Mouse (Mus musculus) spleen, adult 18-20 months (tissue): ENCODE results near the gene Olfr49.

Experiments used
- DNase-seq, 2 experiments: peaks; one replicate each; pipeline ENCODE4 v3.0.0; 2022; ENCODE audit warnings: mixed read lengths in 2 of 2

Olfr49 gene

DNA sequence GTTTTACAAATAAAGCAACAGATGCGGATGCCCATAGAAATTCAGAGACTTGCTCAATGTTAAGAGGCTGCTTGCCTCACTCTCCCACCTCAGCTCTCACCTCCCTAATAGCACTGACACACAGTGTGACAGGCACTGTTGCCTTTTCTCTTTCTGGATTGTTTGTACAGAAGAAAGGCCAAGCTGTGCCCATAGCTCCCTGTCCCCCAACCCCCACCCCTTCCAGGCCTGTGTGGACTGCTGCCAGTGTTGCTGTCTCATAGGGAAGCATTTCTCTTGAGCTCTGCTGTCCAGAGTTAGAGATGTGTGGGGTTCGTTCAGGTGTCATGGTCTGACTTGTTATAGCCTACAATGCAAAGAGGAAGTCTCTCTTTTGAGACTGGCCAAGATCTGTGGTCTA lies 24.5 kb downstream of the Olfr49 start:
- no peak for DNase-seq

DNA sequence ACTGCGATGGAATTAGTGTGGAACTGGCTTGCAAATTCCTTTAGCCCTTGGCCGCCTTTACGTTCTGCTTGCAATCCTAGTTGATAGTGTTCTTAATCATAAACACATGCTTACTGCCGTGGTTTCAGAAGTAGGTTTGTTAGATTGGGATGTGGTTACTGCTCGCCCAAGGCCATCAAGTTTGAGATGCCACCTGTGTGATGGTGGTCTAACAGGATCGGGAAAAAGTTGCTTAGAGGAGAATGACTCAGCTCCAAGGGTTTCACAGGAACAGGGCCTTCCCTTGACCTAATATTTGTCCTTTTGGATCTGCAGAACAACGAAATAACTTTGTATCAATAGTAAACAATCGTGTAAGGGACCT lies 25.0 kb downstream of the Olfr49 start:
- DNase-seq = no peak

DNA sequence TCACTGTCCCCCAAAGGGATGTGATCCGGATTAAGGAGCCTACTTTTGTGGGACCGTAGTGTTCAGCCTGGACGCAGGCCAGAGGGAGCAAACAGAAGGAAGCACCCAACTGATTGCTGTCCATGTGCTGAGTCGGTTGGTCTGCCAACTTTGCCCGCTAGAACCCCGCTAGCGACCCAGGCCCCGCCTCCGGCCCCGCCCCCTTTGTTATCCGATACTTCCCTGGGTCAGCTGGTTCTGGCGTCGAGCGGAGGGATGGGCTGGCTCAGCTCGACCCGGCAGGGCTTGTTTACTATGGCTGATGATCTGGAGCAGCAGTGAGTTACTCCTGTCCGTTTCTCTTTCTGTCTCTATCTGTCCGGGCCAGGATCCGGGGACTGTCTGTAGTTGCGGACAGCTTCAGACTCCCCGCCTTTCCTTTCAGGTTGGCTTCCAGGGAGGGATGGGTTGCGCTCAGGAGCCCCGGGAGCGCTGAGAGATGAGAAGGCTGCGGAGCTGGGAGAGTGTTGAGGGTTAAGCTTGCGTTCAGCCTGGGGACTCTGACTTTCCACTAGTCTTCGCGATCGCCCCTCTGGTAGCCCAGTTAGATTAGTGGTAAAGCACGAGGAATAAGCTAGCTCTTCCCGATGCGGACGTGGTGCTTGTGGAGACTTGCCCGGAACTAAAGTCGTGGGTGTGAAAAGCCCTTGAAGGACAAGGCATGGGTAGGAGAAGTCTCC lies 25.6 kb downstream of the Olfr49 start:
- DNase-seq = peak; percentile 75 to 90

DNA sequence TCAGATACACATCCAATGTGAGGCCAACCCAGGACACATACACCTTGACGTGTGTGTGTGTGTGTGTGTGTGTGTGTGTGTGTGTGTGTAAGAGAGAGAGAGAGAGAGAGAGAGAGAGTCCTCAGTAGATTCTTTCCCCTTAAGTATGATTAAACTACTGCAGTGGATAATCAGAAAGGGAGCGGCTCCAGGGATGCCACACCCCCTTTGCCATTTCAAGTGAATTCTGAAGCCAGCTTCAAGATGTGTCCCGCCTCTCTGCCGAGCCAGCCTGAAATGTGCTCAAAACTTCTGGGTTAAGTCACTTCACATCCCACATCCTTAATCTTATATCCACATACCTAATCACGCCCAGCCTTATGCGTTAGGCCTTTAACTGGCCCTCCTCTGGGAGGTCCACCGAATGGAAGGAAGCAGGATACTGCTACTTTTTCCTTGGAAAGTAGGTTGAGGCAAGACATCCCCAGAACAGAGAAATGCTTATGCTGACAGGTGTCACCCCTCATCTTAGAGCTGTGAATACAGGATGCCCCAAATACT lies 26.5 kb downstream of the Olfr49 start:
- DNase-seq = no peak

DNA sequence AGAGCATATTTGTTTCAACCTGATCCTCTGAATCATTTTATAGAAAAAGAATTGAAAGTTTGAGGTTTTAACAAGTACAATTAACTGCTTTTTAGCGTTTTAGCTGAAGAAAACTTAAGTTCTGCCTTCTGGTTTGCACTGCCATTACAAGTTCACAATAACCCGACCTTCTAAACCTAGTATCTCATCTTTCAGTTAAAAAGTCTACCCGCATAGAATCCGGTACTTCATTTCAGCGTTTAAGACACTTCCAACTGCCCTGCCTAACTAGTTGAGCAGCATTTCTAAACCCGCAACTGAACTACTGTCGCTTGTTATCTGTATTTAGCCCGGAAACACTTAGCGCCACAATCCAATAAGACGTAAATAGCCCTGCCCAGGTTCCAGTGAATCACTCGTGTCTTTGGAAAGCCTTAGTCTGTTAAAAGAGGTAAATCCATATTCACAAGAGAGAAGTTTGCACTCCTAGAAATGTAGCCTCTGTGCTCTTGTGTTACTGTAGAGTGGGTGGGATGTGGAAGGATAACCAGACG lies 30.0 kb downstream of the Olfr49 start:
- DNase-seq = no peak

DNA sequence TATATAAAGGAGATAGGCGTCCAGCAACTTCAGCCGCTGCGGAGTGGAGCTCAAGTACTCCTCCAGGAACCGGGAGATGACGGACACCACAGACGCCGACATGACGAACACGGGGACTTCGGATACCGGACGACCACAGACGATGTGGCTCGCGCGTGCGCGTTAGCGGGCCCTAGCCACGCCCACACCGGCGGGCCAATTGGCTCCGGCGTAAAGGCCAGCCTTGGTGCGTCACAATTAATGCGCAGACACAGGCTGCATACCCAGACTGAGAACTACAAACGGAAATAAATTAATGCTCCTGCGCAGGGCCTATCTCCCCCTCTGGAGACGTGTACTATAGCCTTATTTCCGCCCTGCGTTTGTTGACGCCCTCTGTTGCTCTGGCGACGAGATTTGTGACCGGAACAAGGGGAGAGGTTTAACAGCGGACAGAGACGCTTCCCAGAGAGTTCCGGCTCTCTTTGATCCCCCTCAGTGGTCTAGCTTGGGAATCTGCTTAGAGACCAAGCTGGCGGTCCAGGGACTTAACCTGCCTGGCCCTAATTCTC lies 30.9 kb downstream of the Olfr49 start, which contains the start of the genes Dad1 and Abhd4:
TSS of gene Dad1 (minus strand) at position 364 of the 551 bp plus-strand sequence.
TSS of gene Abhd4 (plus strand) at position 448 of the 551 bp plus-strand sequence.
- peak; percentile 97 to 98 for DNase-seq

DNA sequence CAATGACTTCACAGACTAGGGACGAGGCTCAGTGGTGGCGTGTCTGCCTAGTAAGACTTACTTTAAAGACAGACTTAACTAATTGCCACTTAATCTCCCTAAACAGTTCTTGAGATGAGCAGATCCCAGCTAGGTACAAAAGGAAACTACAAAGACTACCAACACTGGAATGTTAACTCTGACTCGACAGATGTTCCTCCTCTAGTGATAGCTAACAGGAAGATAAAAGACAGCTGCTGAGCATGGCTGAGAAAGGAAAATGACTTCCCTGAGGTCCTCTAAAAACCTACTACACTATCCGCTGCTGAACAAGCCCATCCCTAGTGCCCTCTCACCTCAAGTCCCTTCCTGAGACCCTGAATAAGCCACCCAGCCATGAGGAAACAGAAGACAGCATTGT lies 34.6 kb downstream of the Olfr49 start:
- no peak for DNase-seq

DNA sequence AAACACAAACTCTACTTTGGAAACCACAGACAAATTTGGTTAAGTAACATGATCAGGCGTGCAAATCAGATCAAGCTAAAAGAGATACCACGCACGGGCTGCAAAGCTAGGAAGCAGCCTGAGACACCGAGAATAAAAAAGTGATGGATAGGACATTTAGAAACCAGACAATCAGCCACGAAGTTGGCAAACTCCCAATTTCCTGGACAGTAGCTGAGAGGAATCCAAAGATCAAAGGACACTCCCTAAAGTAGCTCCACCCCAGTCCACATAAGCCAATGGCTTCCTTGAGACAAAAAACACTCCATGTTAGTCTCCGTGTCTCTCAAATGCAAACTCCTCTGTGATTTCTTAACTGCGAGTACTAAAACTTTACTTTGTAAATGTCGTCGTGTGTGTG lies 35.4 kb downstream of the Olfr49 start:
- DNase-seq = no peak

DNA sequence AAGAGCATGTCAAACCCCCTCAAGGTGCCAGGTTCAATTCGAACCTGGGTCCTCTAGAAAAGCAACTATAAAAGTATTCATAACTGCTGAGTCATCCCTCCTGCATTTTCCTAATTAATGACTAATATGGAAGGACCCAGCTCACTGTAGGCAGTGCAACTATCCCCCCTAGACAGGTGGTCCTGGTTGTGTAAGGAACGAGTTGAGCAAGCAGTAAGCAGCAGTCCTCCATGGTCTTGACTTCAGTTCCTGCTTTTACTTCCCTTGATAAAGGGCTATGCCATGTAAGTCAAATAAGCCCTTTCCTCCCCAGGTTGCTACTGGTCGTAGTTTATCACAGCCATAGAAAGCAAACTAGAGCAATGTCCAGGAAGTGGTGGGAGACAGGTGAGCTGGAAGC lies 38.5 kb downstream of the Olfr49 start:
- no peak for DNase-seq

DNA sequence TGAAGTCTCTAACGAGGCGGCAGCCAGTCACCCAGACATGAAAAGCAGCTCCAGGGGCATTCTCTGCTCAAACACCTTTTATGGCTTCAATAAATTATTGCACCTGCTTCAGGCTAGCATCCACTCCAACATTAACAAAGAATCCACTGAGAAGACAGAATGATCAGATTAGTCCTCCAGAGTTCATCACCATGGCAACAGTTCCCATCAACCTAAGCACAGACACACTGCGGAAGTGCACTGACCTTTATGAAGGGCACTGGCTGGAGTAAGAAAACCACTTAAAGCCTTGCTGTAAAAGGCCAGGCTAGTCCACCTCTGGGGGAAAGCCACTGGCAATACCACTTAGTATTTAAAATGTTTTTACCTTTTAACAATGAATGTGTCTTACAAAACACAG lies 40.6 kb downstream of the Olfr49 start:
- no peak for DNase-seq

DNA sequence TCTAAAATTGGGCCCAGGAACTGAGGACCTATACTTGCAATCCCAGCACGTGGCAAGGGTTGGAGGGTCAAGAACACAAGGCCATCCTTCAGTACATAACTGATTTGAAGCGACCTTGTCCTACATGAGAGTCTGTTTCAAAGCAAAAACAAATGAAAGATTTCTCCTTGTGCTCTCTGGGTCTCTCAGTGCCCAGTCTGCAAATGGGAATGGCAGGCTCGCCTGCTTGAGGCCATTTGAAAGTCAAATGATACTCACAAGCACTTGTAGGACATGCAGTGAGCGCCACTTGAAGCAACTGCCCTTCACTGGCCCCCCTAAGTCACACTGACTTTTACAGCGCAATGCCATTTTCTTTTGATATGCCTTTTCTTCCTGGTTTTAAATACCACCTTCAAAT lies 44.2 kb downstream of the Olfr49 start:
- no peak for DNase-seq

DNA sequence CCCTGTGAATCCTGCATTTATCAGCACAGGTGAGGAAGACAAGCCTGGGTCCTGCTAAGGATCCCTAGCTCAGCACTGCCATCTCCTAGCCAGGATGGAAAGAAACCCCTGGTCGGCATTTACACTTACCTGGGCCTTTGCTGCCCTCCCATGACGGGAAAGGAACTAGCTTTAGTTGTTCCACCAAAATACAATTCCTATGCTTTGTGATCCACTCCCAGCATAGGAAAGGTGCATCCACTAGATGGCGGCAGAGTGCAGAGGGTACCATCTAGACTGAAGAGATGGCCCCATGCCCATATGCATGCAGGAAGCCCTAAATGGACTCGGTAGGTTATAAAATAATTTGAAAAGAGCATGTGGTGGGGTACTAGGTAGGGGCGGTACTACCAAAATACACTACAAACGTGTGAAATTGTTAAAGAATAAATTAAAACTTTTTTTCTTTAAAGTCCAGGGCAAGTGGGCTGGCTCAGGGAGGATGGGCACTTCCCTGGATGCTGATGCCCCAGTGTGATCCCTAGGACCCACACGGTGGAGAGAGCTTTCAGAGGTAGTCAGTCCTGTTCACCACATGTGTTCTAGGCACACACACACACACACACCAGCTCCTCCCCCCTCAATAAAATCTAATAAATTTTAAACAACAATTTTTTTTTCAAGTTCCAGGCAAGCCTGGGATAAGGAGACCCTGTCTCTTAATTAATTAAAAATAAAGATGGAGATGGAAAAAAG lies 45.6 kb downstream of the Olfr49 start:
- DNase-seq = peak; percentile 74 to 90

DNA sequence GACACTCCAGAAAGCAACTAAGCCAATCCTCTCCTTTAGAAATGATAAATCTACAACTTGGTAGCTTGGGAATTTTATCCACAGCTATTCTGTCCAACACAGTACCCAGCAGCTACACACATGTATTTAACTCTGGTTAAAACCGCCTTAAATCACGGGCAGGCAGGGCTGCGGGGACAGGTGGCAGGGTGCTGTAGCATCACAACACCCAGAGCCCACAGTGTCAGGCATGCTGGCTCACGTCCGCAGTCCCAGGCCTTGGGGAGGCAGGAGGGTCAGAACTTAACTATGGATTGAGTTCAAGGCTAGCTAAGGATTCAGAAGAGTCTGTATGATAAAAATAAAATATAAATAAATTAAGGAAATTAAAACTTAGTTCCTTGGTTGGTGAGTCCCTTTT lies 47.9 kb downstream of the Olfr49 start:
- no peak for DNase-seq

DNA sequence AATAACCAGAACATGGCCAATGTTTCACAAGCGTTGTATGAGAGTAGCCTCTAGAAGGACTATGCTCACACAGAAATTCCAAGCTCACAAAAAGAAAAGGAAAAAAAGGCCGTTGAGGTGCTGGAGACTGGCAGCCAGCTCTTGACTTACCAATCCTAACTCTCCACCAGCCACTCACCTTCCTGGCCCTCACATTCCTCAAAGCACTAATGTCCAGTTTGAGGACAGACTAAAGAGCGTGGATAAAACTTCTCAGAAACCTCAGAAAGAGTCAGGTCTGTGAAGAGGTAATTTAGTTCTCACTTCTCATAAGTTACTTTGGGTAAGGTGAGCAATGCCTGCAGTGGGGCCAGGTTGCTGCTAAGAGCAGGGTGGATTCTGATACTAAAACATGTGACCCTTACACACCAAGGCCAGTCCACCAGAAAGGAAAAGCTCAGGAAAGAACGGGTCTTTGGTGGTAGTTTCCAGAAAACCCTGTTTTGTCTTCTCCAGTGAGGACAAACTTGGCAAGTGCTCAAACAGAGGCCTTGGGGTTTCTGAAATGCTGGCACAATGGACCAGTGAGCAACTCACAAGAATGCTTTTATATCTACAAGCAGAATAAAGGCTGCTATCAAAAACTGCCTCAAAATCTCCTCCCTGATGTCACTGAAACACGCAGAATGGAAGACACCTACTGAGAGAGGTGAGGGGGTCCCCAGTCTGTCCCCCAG lies 48.8 kb downstream of the Olfr49 start:
- no peak for DNase-seq

DNA sequence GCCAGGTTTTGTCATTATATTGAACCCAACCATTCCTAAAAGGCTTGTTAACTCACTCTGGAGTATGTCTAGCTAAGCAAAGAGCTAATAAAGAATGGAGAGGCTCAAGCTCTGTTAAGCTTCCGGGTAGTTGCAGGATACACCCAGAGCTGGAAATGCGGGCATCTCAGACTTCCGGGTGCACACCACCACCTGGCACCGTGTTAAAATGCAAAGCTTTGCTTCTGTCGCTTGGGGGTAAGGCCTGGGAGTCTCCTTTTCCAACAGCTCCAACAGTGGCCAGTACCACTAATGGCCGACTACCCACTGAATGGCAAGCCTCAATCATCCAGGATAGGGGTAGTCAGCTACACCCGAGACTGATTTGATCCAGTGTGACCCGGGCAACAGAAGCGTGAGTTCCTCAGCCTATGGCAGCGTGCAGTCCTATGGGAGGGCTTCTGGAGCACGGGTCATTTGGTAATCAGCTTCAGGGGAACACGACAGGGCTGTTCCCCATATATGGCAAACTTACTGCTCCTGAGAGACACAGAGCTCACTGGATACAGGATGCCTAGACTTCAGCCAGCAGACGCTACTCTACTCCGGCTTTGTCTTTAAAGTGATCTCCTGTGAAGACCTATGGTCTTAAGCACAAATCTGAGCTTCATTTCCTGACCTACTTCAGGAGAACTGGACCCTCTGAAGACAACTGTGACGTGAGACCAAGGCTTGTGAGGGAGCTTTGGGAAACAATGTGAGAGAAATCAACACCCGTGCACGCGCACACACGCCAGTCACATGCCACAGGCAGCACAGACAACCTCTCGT lies 50.3 kb downstream of the Olfr49 start:
- DNase-seq = no peak

DNA sequence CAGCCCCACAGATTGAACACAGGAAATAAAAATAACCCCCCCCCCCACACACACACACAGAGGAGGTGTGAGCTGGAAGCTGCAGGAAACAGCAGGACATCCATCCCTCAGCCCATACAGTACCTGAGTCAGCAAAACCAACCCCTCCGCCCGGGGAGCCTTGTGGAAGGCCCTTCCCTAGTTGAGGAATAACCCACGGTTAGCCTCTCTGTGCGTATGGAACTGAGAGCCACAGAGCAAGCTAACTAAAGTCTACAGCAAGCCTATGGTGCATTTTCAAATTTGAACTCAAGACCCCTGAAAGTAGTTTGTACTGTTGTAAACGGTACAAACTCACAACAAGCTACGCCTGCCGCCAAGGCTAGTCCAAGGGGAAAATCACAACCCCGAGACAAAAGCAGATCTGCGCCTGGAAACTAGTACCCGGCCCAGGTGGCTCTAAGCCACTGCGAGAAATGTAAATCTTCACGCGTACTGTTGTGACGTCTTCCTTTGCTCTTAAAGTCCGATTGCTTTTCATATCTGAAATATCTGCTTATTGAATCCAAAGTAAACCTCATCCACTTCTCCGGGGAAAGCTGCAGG lies 51.1 kb downstream of the Olfr49 start:
- DNase-seq = peak in 1 of 2 experiments; percentile 55

DNA sequence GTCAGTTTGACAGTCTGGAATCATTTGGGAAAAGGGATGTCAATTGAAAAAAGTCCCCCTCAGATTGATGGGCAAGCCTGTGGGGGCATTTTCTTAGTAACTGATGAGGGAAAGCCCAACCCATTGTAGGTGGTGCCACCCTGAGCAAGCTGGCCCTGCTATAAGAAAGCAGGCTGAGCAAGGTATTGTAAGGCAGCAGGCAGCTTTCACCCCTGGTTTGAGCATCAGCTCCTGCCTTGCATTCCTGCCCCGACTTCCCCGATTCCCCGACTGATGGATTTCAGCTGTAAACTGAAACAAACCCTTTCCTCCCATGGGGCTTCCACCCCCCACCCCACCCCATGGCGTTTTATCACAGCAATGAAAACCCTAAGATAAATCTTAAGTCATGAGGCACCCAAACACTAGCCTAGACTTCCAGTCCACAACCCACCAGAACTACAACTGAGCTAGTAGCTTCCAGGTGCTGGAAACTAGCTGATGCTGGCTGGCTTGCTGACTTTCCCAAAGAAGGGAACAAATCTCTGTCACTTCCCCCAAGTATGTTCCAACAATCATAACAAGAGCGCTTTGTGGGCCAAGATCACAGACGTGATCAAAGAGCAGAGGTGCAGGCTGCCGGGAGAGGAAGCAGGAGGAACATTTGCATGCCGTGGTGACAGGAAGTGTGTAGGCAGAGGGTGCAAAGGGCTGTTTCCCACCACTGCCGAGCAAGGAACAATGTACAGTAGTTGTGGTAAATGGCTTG lies 51.8 kb downstream of the Olfr49 start:
- DNase-seq = peak; percentile 66 to 83

DNA sequence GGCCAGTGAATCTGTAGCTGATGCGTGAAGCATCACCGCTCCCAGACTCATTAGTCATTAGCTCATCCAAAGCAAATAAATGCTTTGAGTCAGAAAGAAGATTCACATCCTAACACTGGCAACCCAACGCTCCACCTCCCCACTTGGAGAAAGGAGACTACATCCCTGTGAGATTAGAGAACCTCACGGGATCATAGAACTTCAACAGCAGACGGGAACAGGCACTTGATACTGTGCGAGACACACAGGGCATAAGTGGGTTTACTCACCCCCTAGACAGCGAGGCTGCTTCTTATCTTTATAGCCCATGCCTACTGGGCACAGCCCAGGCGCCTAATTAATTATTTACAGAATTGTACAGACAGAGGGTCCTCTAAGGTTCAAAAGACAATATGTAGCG lies 52.6 kb downstream of the Olfr49 start:
- no peak for DNase-seq

DNA sequence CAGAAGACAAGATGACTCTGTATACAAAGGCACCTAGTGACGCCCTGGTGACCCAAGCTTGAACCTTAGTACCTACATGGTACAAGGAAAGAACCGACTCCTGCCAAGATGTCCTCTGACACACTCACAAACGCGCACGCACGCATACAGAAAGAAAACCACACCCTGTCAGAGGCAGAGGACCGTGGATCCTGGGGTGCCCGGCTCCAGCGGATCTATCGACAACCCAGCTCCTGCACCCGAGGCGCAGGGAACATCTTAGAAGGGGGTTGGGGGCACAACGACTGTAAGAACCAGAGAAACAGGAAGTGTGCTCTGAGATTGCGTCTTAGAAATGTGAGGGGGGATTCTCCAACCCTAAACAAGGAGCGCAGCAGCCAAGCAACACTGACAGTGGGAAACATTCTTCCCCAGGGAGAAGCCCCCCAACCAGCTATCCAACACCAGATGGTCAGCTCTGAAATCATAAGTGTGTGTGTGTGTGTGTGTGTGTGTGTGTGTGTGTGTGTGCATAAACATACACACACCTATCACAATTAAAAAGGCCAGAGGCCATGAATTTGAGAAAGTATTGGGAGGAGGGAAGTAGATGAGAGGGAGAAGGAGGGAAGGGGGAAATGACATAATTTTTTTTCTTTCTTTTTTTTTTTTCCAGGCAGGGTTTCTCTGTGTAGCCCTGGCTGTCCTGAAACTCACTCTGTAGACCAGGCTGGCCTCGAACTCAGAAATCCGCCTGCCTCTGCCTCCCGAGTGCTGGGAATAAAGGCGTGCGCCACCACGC lies 53.4 kb downstream of the Olfr49 start:
- DNase-seq = peak in 1 of 2 experiments; percentile 63

DNA sequence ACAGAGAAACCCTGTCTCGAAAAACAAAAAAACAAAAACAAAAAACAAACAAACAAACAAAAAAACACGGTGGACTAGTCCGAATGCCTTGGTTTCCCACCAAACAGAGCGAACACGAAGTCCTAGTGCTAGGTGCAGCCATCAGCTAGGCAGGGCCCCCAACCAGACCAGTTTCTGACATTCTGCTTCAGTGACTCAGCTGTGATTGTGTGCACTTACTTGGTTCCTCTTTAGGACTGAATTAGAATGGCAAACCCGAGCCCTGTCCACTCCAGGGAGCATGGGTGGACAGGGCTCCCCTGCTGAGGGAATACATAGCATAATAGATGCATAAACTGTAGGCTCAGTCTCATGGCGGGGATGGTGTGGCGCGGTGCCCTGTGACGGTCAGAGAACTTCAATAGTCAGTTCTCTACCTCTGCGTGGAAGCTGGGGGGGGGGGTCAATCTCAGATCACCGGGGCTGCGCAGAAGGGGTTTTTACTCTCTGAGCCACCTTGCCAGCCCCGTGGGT lies 54.0 kb downstream of the Olfr49 start:
- peak; percentile 56 to 63 for DNase-seq
